Mouse (Mus musculus) lung, adult 2 months (tissue): ENCODE measurements at regions not wholly inside any gene's neighbourhood (a gene's known extent, or its start where the extent isn't known, plus 50 kb on each side); places are given as distances from the start of the nearest gene placed in this dataset.

Experiments
- CTCF ChIP-seq: fragments of 200-500 bp; IDR thresholded peaks from 2 replicates; pipeline ENCODE4 v1.5.1; 2011; ENCODE audit warnings: mild to moderate bottlenecking, low read length, control low read depth; ENCODE audit not compliant: insufficient read depth
- POLR2A ChIP-seq: fragments of 200-500 bp; IDR thresholded peaks from 2 replicates; pipeline ENCODE4 v1.6.1; 2011; ENCODE audit warnings: low read depth, mild to moderate bottlenecking, control low read depth, low read length, borderline replicate concordance; ENCODE audit errors: extremely low read depth

- TF ChIP-seq CTCF, result no peak
- TF ChIP-seq POLR2A, result no peak
Observed at GRCm38 (mm10) chr3:34264811-34265210, 183.7 kb upstream of the Dnajc19 start.
